Mouse (Mus musculus) layer of hippocampus, adult 18-20 months (tissue): ENCODE results near the gene Olfr1212. TPM values are rescaled to one million over a fixed set of nuclear protein-coding genes. Genes with fewer than 3 reads are reported as not detected.

ENCODE experiments used
- DNase-seq, 2 experiments: peaks; one replicate each; pipeline ENCODE4 v3.0.0; 2022; ENCODE audit warnings: low spot score in 2 of 2
- long read RNA-seq: library from polyadenylated mRNA; stranded (forward); transcript quantifications from one replicate; pipeline ENCODE4 v2.0.0, GENCODE M21; 2021
- total RNA-seq, 2 experiments: library from RNA; stranded (reverse); gene quantifications; 2 replicates each; pipeline ENCODE4 v1.2.3; 2021

Olfr1212 gene
- total RNA-seq = not detected
- long read RNA-seq = 0 reads

GRCm38 (mm10) chr2:88953669-88954068, at the start of gene Olfr1212:
Olfr1212 (plus strand) TSS chr2:88953969.
- DNase-seq = no peak

DNA sequence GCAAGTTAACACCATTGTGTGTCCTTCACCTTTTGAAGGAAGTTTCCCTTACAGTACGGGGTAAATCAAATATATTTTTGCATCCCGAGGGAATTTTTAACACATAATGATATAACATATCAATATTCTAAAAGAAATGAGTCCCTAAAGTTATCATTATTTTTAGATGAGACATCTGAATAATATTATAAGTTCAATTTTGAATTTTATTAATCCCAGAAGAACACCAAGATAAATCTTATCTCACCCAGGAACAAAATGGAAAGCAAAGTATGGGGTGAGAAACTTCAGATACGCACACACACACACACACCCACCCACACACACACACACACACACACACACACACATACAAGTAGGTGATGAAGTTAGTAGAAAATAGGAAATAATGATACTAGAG, 38.7 kb upstream of the Olfr1212 start, which contains the start of gene Olfr1209:
Olfr1209 (minus strand) TSS at position 101 of the 400 bp plus-strand sequence.
- no peak for DNase-seq

DNA sequence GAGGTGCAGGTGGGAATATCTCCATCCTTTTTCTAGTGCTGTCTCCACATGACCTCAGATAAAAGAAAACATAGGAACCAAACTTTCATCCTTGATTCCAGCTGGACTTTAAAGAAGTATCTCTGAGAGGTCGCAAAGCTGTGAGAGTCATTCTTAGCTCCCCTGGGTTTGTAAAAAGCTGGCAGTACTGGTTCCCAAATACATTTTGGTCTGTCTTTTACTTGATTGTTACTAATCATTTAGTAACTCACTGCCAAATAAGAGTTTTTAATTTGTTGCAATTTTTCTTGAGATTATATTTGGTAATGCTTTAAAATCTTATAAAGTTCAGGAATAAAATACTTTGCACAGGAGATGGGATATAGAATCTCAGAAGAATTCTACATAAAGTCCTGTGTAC, 15.8 kb upstream of the Olfr1212 start, which contains the start of gene Olfr1211:
Olfr1211 (minus strand) TSS at position 101 of the 400 bp plus-strand sequence.
- DNase-seq = no peak

DNA sequence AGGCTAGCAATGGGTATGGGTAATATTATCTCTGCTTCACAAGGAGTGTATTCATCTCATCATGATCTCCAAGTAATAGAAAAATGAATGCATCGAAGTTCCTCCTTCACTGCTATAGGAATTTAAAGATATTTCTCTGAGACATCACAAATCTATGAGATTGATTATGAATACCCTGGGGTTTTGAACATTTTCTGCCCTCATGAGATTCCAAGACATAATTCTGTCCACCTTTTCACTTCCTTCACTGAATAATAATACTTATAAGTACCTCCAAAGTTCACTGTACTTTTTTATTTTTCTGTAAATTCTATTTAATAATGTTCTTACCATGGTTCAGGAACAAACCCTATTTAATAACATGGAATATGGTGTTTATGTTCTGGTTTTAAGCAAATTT, 26.4 kb downstream of the Olfr1212 start, which contains the start of gene Gm13762:
Gm13762 (minus strand) TSS at position 101 of the 400 bp plus-strand sequence.
- no peak for DNase-seq

DNA sequence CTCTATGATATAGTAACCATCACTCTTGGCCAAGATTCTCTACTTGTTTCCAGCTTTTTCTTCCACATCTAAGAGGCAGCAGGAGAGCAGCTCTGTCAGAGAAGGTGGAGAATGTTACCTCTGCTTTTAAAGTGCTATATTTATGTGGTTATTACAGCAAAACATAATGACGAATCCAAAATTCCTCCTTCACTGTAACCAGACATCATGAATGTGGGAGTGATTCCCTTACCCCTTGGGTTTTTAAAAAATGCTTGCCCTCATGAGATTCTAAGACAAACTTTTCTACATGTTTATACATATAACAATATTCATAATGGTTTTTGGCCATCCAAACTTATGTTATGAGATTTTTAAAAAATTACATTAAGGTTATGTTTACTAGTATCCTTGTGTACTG, 38.8 kb downstream of the Olfr1212 start, which contains the start of gene Olfr1214:
Olfr1214 (minus strand) TSS at position 101 of the 400 bp plus-strand sequence.
- DNase-seq = no peak

DNA sequence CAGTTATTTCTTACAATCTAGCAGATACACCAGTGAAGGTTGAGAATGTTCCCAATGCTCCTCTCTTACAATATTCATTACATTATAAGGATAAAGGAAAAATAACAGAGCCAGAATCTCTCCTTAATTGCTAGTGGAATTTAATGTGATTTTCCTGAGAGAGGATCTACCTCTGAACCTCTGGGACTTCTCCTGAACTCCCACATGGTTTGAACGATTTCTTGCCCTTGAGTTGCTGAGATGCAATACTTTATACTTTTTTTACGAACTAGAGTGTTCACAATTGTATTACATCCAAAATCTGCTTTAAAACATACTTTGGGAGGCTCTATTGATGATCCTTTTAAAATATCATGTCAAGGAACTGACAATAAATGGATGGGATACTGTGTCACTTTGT, 53.1 kb downstream of the Olfr1212 start, which contains the start of gene Olfr1215:
Olfr1215 (minus strand) TSS at position 101 of the 400 bp plus-strand sequence.
- DNase-seq = no peak

Other genes starting within 250 kb of the Olfr1212 start
- gene Olfr1196, start 249.4 kb upstream of the Olfr1212 start, total RNA-seq = not detected
- gene Olfr1197, start 221.6 kb upstream of the Olfr1212 start, total RNA-seq = not detected
- gene Olfr1198, start 202.6 kb upstream of the Olfr1212 start, total RNA-seq = not detected
- not detected for gene Olfr1199, start 193.5 kb upstream of the Olfr1212 start, total RNA-seq
- gene Olfr1200, start 183.5 kb upstream of the Olfr1212 start, total RNA-seq = not detected
- gene Olfr1201, start 160.9 kb upstream of the Olfr1212 start, total RNA-seq = not detected
- gene Olfr1202, start 139.5 kb upstream of the Olfr1212 start, total RNA-seq = not detected
- not detected for gene Olfr1205, start 124.2 kb upstream of the Olfr1212 start, total RNA-seq
- not detected for gene Olfr1204, start 104.7 kb upstream of the Olfr1212 start, total RNA-seq
- not detected for gene Olfr1206, start 90.7 kb upstream of the Olfr1212 start, total RNA-seq
- not detected for gene Olfr1208, start 51.7 kb upstream of the Olfr1212 start, total RNA-seq
- gene Olfr1209, start 38.8 kb upstream of the Olfr1212 start, total RNA-seq = not detected
- gene Olfr1211, start 15.9 kb upstream of the Olfr1212 start, total RNA-seq = not detected
- not detected for gene Gm13762, start 26.3 kb downstream of the Olfr1212 start, total RNA-seq
- gene Olfr1214, start 38.7 kb downstream of the Olfr1212 start, total RNA-seq = not detected
- not detected for gene Olfr1215, start 53.0 kb downstream of the Olfr1212 start, total RNA-seq
- gene Olfr1216, start 64.4 kb downstream of the Olfr1212 start, total RNA-seq = not detected
- not detected for gene Olfr1217, start 78.1 kb downstream of the Olfr1212 start, total RNA-seq
- not detected for gene Olfr1218, start 107.2 kb downstream of the Olfr1212 start, total RNA-seq
- not detected for gene Olfr1219, start 129.5 kb downstream of the Olfr1212 start, total RNA-seq
- gene Olfr1220, start 152.9 kb downstream of the Olfr1212 start, total RNA-seq = not detected
- gene Olfr1221, start 163.3 kb downstream of the Olfr1212 start, total RNA-seq = not detected
- not detected for gene Olfr1222, start 179.1 kb downstream of the Olfr1212 start, total RNA-seq
- gene Olfr1223, start 197.6 kb downstream of the Olfr1212 start, total RNA-seq = not detected
- not detected for gene Olfr1224-ps1, start 210.1 kb downstream of the Olfr1212 start, total RNA-seq
- not detected for gene Olfr1225, start 220.7 kb downstream of the Olfr1212 start, total RNA-seq
- not detected for gene Olfr1226, start 246.1 kb downstream of the Olfr1212 start, total RNA-seq